Mouse (Mus musculus): ENCODE measurements around the gene Rpn1. TPM values are rescaled to one million over a fixed set of nuclear protein-coding genes. Genes with fewer than 3 reads are reported as not detected.
A peak's percentile ranks its signal among the peaks of the same experiment; 100 is the strongest.
"Not testable (repeated sequence)": the region's sequence is repeated elsewhere in the genome, so short reads cannot be mapped to it uniquely, and the experiment has no call there.

The Rpn1 gene
- polyA plus RNA-seq, 1 experiment from 2014 or later = 391 TPM

DNA sequence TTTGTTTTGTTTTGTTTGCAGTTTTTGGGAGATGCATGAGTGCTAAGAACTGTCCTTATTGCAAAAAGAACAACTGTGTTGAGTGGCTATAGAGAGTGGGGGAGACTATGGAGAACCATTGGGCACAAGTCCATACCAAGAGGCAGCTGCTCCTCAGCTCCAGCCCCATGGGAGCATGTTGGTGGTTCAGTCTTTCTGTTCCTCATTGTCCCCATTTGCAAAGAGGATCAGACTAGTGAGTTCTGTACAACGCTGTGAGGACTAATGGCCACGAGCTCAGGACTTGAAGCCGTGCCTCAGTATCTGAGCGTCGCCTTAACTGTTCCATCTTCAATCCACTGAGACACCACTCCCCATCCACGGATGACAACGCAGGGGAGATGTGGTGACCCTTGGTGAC, 36.5 kb downstream of the Rpn1 start:
- no peaks in the 10 kb centered on the region for H3K9me3 ChIP-seq (ENCODE audit: control insufficient read depth, low read length)
- 85% methylated on average over 7 of the region's 7 CpGs for WGBS
- ATAC-seq (ENCODE audit: low read depth) (no peak), DNase-seq (ENCODE audit: low spot score) (no peak)
- no peaks in the 10 kb centered on the region for H3K36me3 ChIP-seq (ENCODE audit: control insufficient read depth, insufficient read depth, low read length)
- no peak overlapping the region for H3K4me2 ChIP-seq (ENCODE audit: low read depth, low read length)
- no peak overlapping the region for H3K27ac ChIP-seq (replicated peaks; ENCODE audit: low read depth, low read length)
- H3K4me1 ChIP-seq (ENCODE audit: control insufficient read depth, insufficient read depth, low read length) = peaks cover 4% of the 10 kb centered on the region; the same call in 1 of the 2 replicates
- H3K27me3 ChIP-seq (replicated peaks; ENCODE audit: control insufficient read depth, insufficient read depth, low read length) = no peaks in the 10 kb centered on the region
- H3K9ac ChIP-seq (ENCODE audit: low read depth, low read length) = no peak overlapping the region
- no peak overlapping the region for H3K4me3 ChIP-seq (ENCODE audit: low read depth, low read length)

- Histone ChIP-seq H3K9me3 (ENCODE audit: control insufficient read depth, low read length) (no peaks in the 10 kb centered on the region), H3K9ac (ENCODE audit: low read depth, low read length) (no peak overlapping the region), H3K4me1 (ENCODE audit: control insufficient read depth, insufficient read depth, low read length) (no peaks in the 10 kb centered on the region), H3K4me3 (ENCODE audit: low read depth, low read length) (no peak overlapping the region), H3K36me3 (ENCODE audit: control insufficient read depth, insufficient read depth, low read length) (no peaks in the 10 kb centered on the region), H3K27me3 (replicated peaks; ENCODE audit: control insufficient read depth, insufficient read depth, low read length) (no peaks in the 10 kb centered on the region), H3K4me2 (ENCODE audit: low read depth, low read length) (no peak overlapping the region), H3K27ac (replicated peaks; ENCODE audit: low read depth, low read length) (no peak overlapping the region)
- DNase-seq (ENCODE audit: low spot score) (no peak), ATAC-seq (ENCODE audit: low read depth) (no peak)
- WGBS = 90% methylated on average over 2 of the region's 2 CpGs
Observed at GRCm38 (mm10) chr6:88121781-88122180, 37.5 kb downstream of the Rpn1 start.

DNA sequence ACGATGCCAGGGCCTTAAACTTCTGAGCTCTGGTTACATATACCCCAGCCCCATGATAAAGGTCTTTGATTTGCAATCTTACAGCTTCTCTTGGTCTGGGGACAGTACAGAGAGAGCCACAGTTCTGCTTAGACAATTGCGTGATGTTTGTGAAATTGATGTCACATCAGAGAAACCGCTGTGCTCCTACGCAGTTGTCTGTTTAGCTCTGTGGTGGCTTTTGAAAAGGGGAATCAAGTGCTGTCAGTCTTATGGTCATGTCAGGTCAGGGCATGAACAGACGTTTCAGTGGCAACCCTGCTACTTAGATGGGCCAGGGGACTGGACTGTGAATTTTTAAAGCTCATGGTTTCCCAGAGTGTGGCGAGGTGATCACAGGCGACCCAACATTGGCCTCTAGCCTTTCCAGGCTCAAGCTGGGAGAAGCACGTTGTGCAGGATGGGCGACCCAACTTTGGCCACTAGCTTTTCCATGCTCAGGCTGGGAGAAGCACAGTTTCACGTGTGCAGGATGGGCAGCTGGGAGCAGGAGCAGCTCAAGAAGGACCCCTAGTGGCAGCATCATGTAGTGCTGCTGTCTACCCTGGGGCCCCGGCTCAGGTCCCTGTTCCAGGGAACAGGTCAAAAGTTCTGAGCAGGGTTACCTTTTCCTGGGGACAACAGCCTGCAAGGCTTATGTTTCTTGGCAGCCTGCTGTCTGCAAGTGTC, 39.0 kb downstream of the Rpn1 start:
- H3K27ac ChIP-seq (replicated peaks; ENCODE audit: low read depth, low read length) = no peak overlapping the region
- H3K4me3 ChIP-seq (ENCODE audit: low read depth, low read length) = no peak overlapping the region
- H3K27me3 ChIP-seq (replicated peaks; ENCODE audit: control insufficient read depth, insufficient read depth, low read length) = no peaks in the 10 kb centered on the region
- no peaks in the 10 kb centered on the region for H3K9me3 ChIP-seq (ENCODE audit: control insufficient read depth, low read length)
- ATAC-seq (ENCODE audit: low read depth) = no peak
- H3K4me2 ChIP-seq (ENCODE audit: low read depth, low read length) = peak overlapping the region; percentile 36
- no peak overlapping the region for H3K9ac ChIP-seq (ENCODE audit: low read depth, low read length)
- no peaks in the 10 kb centered on the region for H3K36me3 ChIP-seq (ENCODE audit: control insufficient read depth, insufficient read depth, low read length)
- no peaks in the 10 kb centered on the region for H3K4me1 ChIP-seq (ENCODE audit: control insufficient read depth, insufficient read depth, low read length)
- DNase-seq (ENCODE audit: low spot score) = no peak
- WGBS = 42% methylated on average over 11 of the region's 11 CpGs

GRCm38 (mm10) chr6:88123858-88124261, 39.6 kb downstream of the Rpn1 start:
- H3K27ac ChIP-seq (replicated peaks; ENCODE audit: low read depth, low read length) = no peak overlapping the region

GRCm38 (mm10) chr6:88124551-88124950, 40.3 kb downstream of the Rpn1 start:
- Histone ChIP-seq H3K4me3 (ENCODE audit: low read depth, low read length) (no peak overlapping the region), H3K27ac (replicated peaks; ENCODE audit: low read depth, low read length) (no peak overlapping the region), H3K4me2 (ENCODE audit: low read depth, low read length) (no peak overlapping the region), H3K9me3 (ENCODE audit: control insufficient read depth, low read length) (no peaks in the 10 kb centered on the region), H3K9ac (ENCODE audit: low read depth, low read length) (no peak overlapping the region), H3K27me3 (replicated peaks; ENCODE audit: control insufficient read depth, insufficient read depth, low read length) (no peaks in the 10 kb centered on the region), H3K4me1 (ENCODE audit: control insufficient read depth, insufficient read depth, low read length) (no peaks in the 10 kb centered on the region), H3K36me3 (ENCODE audit: control insufficient read depth, insufficient read depth, low read length) (no peaks in the 10 kb centered on the region)
- no peak for ATAC-seq (ENCODE audit: low read depth)
- WGBS = 70% methylated on average over 4 of the region's 4 CpGs
- DNase-seq (ENCODE audit: low spot score) = no peak

More at GRCm38 (mm10) chr6:88123858-88124261, 39.6 kb downstream of the Rpn1 start:
- Histone ChIP-seq H3K36me3 (ENCODE audit: control insufficient read depth, insufficient read depth, low read length) (no peaks in the 10 kb centered on the region), H3K4me2 (ENCODE audit: low read depth, low read length) (peak overlapping the region; percentile 36), H3K9ac (ENCODE audit: low read depth, low read length) (no peak overlapping the region), H3K27me3 (replicated peaks; ENCODE audit: control insufficient read depth, insufficient read depth, low read length) (no peaks in the 10 kb centered on the region), H3K4me1 (ENCODE audit: control insufficient read depth, insufficient read depth, low read length) (no peaks in the 10 kb centered on the region), H3K9me3 (ENCODE audit: control insufficient read depth, low read length) (no peaks in the 10 kb centered on the region), H3K4me3 (ENCODE audit: low read depth, low read length) (no peak overlapping the region)
- WGBS = 2% methylated on average over 9 of the region's 9 CpGs
- ATAC-seq (ENCODE audit: low read depth) (peak; percentile 91), DNase-seq (ENCODE audit: low spot score) (peak; percentile 87)

DNA sequence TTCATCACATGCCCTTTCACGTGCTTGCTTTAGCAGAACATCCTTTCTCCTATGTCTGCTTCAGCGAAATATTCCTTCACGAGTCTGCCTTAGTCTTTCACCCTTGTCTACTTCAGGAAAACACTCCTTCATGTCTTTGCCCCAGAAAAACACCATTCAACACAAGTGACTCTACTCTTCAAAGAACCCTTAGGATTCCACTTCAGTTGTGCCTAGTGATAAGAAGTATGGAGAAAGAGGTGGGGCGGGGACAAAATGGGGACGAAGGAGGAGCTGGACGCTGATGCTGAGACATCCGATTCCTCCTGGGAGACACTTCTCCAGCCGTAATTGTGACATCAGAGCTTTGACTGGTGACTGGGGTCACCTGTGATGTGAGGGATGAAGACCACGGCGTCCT, 41.5 kb downstream of the Rpn1 start:
- 85% methylated on average over 10 of the region's 10 CpGs for WGBS
- not testable (repeated sequence) for H3K9me3 ChIP-seq (ENCODE audit: control insufficient read depth, low read length); H3K9ac ChIP-seq (ENCODE audit: low read depth, low read length); H3K4me2 ChIP-seq (ENCODE audit: low read depth, low read length); H3K27me3 ChIP-seq (replicated peaks; ENCODE audit: control insufficient read depth, insufficient read depth, low read length); H3K4me3 ChIP-seq (ENCODE audit: low read depth, low read length); H3K27ac ChIP-seq (replicated peaks; ENCODE audit: low read depth, low read length); H3K4me1 ChIP-seq (ENCODE audit: control insufficient read depth, insufficient read depth, low read length); DNase-seq (ENCODE audit: low spot score); ATAC-seq (ENCODE audit: low read depth); H3K36me3 ChIP-seq (ENCODE audit: control insufficient read depth, insufficient read depth, low read length)

DNA sequence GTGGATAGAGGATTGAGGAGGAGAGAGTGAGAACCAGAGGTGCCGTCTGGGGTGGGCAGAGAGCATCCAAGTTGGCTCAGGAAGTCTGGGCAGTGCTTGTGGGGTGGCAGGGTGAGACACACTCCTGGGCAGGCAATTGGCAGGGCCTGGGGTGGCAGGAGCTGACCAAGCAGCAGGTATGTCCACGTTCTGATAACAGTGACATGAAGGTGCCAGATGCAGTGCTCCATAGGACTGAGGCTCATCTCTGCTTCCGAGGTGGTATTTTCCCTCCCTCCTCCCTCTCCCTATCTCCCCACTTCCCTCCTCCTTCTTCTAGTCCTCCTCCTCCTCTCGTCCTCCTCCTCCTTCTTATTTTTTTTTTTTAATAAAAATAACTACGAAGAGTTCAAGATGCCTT, 47.2 kb downstream of the Rpn1 start:
- ATAC-seq (ENCODE audit: low read depth) (no peak), DNase-seq (ENCODE audit: low spot score) (no peak)
- Histone ChIP-seq H3K27ac (replicated peaks; ENCODE audit: low read depth, low read length) (no peak overlapping the region), H3K4me1 (ENCODE audit: control insufficient read depth, insufficient read depth, low read length) (peaks cover 7% of the 10 kb centered on the region; the same call in 1 of the 2 replicates), H3K4me2 (ENCODE audit: low read depth, low read length) (peak overlapping the region; percentile 44; the same call in 1 of the 2 replicates), H3K9ac (ENCODE audit: low read depth, low read length) (no peak overlapping the region), H3K27me3 (replicated peaks; ENCODE audit: control insufficient read depth, insufficient read depth, low read length) (no peaks in the 10 kb centered on the region), H3K9me3 (ENCODE audit: control insufficient read depth, low read length) (no peaks in the 10 kb centered on the region), H3K4me3 (ENCODE audit: low read depth, low read length) (no peak overlapping the region), H3K36me3 (ENCODE audit: control insufficient read depth, insufficient read depth, low read length) (no peaks in the 10 kb centered on the region)
- 24% methylated on average over 5 of the region's 5 CpGs for WGBS

- Histone ChIP-seq H3K36me3 (ENCODE audit: control insufficient read depth, insufficient read depth, low read length) (no peaks in the 10 kb centered on the region), H3K27me3 (replicated peaks; ENCODE audit: control insufficient read depth, insufficient read depth, low read length) (no peaks in the 10 kb centered on the region), H3K4me2 (ENCODE audit: low read depth, low read length) (peak overlapping the region; percentile 44), H3K4me1 (ENCODE audit: control insufficient read depth, insufficient read depth, low read length) (peaks cover 12% of the 10 kb centered on the region; the same call in 1 of the 2 replicates), H3K27ac (replicated peaks; ENCODE audit: low read depth, low read length) (no peak overlapping the region), H3K9ac (ENCODE audit: low read depth, low read length) (no peak overlapping the region), H3K9me3 (ENCODE audit: control insufficient read depth, low read length) (no peaks in the 10 kb centered on the region), H3K4me3 (ENCODE audit: low read depth, low read length) (no peak overlapping the region)
- DNase-seq (ENCODE audit: low spot score) = peak; percentile 67
- WGBS = 2% methylated on average over 17 of the region's 17 CpGs
- peak; percentile 61 for ATAC-seq (ENCODE audit: low read depth)
Observed at GRCm38 (mm10) chr6:88132051-88132450, 47.8 kb downstream of the Rpn1 start.

DNA sequence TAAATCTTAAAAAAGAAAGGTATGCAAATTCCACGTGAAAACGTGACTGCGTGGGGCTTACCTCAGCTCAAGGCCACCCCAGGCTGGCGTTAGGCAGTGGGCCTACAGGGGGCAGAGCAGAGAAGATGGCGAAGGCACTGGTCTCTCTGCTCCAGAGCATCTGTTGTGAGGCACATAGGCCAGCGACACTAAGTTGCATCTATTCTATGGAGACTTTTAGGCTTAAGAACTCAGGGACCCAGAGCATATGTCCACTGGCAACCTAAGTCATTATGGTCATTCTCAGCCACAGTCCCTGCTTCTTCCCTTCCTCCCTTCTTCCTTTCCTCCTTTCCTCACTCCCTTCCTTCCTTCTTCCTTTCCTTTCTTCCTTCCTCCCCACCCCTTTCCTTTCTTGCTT, 48.8 kb downstream of the Rpn1 start:
- ATAC-seq (ENCODE audit: low read depth) (no peak), DNase-seq (ENCODE audit: low spot score) (no peak)
- H3K4me2 ChIP-seq (ENCODE audit: low read depth, low read length) = no peak overlapping the region
- no peak overlapping the region for H3K27ac ChIP-seq (replicated peaks; ENCODE audit: low read depth, low read length)
- WGBS = 73% methylated on average over 5 of the region's 6 CpGs
- H3K36me3 ChIP-seq (ENCODE audit: control insufficient read depth, insufficient read depth, low read length) = no peaks in the 10 kb centered on the region
- peaks cover 12% of the 10 kb centered on the region; the same call in 1 of the 2 replicates for H3K4me1 ChIP-seq (ENCODE audit: control insufficient read depth, insufficient read depth, low read length)
- no peaks in the 10 kb centered on the region for H3K27me3 ChIP-seq (replicated peaks; ENCODE audit: control insufficient read depth, insufficient read depth, low read length)
- no peaks in the 10 kb centered on the region for H3K9me3 ChIP-seq (ENCODE audit: control insufficient read depth, low read length)
- H3K9ac ChIP-seq (ENCODE audit: low read depth, low read length) = no peak overlapping the region
- H3K4me3 ChIP-seq (ENCODE audit: low read depth, low read length) = no peak overlapping the region
